Mouse (Mus musculus) kidney, postnatal 36 days (tissue): ENCODE data around the gene Psg26.
"Not testable (repeated sequence)": the region's sequence is repeated elsewhere in the genome, so short reads cannot be mapped to it uniquely, and the experiment has no call there.

Source experiments
- DNase-seq, 2 experiments: peaks; one replicate each; pipeline ENCODE4 v3.0.0; 2021 to 2022; ENCODE audit warnings: mixed read lengths in 2 of 2

The Psg26 gene

GRCm38 (mm10) chr7:18484077-18484476, at the start of gene Psg26:
TSS of gene Psg26 (minus strand) at chr7:18484177.
- no peak for DNase-seq

GRCm38 (mm10) chr7:18533420-18533819, 49.4 kb upstream of the Psg26 start:
- no peak for DNase-seq

- DNase-seq: no peak
These were observed 48.2 kb upstream of the Psg26 start, which contains the start of gene Psg25 for GRCm38 (mm10) chr7:18532169-18532568. TSS of gene Psg25 (minus strand) at chr7:18532269.

GRCm38 (mm10) chr7:18524668-18525067, 40.7 kb upstream of the Psg26 start:
- no peak for DNase-seq

GRCm38 (mm10) chr7:18512848-18513247, 28.9 kb upstream of the Psg26 start:
- DNase-seq: not testable (repeated sequence)

GRCm38 (mm10) chr7:18512417-18512816, 28.4 kb upstream of the Psg26 start:
- DNase-seq: not testable (repeated sequence)

GRCm38 (mm10) chr7:18511479-18511878, 27.5 kb upstream of the Psg26 start:
- DNase-seq: peak in 1 of 2 experiments; percentile 36

GRCm38 (mm10) chr7:18431941-18432340, 52.0 kb downstream of the Psg26 start, which contains the start of gene Psg28:
TSS of gene Psg28 (minus strand) at chr7:18432041.
- DNase-seq: not testable (repeated sequence)
